Mouse (Mus musculus): ENCODE measurements around the gene Nkx3-2.
A peak's percentile ranks its signal among the peaks of the same experiment; 100 is the strongest.

Gene Nkx3-2

DNA sequence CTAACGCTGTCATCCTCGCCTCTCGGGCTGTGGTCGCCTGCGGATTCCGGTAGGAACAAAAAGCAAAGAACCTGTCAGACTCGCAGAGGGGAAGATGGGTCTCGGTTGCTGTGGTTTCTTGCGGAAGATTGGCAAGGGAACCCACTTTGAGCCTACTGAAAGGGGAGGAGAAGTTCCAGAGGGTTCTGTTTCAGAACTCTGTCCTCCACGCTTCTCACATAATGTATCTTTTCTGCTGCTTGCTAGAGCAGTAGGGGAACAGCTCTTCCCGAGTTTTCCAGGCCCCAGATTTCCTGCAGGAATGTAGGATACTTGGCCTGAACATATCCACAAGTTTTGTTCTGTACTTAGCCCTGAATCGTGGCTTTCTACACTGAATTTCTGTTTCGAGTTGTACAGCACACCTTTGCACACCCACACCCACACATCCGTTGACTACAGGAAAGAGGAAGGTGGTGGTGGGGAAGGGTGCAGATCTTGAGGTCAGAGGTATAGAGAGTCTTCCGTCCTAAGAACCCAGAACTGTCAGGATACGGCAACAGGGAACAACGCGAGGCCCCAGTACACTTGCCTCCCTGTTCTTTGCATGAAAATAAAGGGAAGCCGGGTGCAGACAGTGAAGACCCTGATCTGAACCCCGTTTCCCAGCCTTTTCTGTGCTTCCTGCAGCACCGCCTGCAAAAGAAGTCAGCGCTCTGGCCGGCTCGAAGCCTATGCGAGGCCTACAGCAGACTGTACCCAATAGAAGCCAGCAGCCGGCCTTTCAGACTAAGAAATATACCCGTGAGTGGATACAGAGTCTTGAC lies 2.0 kb downstream of the Nkx3-2 start:
- peak; percentile 15; the same call in 1 of the 2 replicates for ATAC-seq (ENCODE audit: low TSS enrichment)

DNA sequence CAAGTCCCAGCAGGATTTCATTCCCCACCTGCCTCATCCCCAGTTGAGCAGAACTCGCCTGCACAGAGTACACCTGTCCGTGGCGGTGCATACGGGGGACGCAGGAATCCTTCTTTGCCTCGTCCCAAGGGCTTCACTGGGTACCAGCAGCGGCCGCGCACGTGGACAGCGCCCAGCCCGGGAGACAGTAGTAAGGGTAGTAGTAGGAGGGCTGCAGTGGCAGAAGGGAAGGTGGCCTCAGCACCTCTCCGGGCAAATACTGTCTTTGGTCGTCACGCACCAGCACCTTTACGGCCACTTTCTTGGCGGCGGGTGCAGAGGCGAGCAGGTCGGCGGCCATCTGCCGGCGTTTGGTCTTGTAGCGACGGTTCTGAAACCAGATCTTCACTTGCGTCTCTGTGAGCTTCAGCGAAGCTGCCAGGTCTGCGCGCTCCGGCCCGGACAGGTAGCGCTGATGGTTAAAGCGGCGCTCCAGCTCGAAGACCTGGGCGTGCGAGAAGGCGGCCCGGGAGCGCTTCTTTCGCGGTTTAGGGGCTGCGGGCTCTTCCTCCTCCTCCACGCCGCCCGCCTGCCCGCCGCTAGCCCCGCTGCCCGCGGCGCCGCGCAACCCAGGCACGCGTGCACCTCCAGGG lies 2.7 kb downstream of the Nkx3-2 start:
- 0 out of 2 replicates have a peak, but pooled peaks have one; percentile 16 for ATAC-seq (ENCODE audit: low TSS enrichment)

GRCm38 (mm10) chr5:41760831-41761508 lies 3.3 kb downstream of the Nkx3-2 start:
- no peak for ATAC-seq (ENCODE audit: low TSS enrichment)

GRCm38 (mm10) chr5:41760071-41760470 lies 4.2 kb downstream of the Nkx3-2 start:
- ATAC-seq (ENCODE audit: low TSS enrichment), result no peak

GRCm38 (mm10) chr5:41758671-41759639 lies 5.3 kb downstream of the Nkx3-2 start:
- no peak for ATAC-seq (ENCODE audit: low TSS enrichment)

DNA sequence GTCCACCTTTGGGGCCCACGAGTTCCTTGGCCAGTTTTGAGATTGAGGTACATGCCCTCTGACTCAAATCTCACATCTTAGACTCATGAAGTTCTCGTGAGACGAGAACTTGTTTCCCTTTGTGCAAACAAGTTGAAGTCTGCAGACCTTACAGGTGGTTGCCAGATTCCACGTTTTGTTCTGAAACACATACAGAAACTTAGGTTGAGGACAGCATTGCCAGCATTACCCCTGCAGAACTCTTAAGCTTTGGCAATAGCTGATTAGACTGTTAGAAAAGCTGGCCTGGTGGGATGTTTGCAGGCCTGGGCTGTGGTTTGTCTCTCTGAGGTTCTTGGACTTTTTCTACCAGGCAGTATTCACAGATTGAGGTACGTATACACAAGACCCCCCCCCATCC lies 7.0 kb downstream of the Nkx3-2 start:
- no peak for ATAC-seq (ENCODE audit: low TSS enrichment)

DNA sequence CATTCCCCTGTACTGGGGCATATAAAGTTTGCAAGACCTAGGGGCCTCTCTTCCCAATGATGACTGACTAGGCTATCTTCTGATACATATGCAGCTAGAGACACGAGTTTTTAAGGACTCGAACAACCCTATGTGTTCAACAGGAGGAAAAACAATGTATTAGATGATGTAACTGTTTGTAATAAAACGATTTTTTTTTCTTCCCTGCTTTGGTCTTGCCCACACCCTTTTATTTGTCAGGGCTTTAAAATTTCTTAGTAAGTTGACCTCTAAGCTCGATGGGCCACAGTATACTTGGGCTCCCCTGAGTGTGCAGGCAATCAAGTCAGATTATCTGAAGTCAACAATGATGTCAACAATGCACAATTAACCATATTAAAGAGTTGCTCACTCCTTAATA lies 7.9 kb downstream of the Nkx3-2 start:
- ATAC-seq (ENCODE audit: low TSS enrichment), result no peak

DNA sequence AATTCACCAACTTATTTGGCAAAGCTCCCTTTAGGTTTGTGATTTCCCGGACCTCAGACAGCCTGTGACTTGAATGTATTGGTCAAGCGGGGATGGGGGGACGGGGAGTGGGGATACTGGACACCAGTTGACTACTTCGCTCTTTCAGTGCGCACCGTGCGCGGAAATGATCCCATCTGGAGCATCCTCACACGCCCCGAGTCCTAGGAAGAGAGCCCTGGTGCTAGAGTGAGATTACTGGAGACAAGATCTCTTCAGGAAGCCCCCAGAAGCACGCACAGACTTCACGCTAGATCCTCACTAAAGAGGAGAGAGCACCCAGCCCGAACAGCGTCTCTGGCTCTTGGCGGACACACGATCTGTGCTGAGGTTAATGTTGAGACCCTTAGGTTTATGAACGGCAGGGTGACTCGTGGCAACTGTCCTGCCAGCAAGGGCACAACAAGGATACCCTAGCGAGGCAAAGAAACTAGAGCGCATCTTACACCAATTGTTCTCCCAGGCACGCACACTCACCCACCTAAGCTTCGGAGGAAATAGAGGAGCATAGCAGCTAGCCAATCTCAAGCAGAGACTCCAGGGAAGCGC lies 8.8 kb downstream of the Nkx3-2 start:
- ATAC-seq (ENCODE audit: low TSS enrichment), result no peak

DNA sequence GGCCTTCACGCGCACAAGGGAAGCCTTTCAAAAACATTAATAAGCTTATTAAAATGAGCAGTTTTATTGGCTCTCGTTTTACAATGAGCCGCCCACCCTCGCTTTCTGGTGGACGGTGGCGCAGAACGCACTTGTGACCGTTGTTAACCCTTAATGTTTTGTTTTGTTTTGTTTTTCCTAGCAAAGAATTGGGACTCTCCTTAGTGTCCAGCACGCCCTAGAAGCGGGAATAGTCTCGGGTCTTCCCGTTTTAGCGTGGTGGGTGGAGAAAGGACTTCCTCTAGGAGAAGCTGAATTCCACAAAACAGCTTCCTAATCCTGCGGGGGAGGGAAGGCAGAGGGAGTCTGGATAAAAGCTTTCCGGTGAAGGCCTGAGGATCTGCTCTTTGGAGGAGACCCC lies 9.5 kb downstream of the Nkx3-2 start:
- ATAC-seq (ENCODE audit: low TSS enrichment), result no peak

DNA sequence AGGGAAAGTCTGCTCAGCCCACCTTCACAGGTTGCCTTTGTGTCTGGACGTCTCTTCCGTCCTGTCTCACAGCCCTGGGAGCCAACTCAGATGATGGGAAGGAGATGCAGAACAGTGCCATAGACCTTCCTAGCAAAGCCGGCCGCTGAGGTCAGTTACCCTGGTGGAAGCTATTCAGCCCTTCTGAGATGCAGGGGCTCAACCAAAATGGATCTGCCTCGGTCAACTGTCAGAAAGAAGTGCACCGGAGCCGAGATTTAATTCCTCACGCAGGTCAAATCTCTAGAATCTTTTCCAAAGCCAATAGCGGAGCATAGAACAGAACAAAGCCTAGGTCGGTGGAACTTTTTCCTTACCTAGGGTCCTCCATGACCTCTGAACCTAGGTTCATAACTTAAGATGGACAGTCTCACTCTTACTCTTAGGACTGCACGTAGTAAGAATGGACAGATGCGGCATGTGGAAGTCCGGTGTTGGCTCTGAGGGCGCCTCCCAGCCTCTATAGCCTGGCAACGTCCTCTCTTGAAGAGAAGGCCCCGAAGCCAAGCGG lies 10.0 kb downstream of the Nkx3-2 start:
- no peak for ATAC-seq (ENCODE audit: low TSS enrichment)

DNA sequence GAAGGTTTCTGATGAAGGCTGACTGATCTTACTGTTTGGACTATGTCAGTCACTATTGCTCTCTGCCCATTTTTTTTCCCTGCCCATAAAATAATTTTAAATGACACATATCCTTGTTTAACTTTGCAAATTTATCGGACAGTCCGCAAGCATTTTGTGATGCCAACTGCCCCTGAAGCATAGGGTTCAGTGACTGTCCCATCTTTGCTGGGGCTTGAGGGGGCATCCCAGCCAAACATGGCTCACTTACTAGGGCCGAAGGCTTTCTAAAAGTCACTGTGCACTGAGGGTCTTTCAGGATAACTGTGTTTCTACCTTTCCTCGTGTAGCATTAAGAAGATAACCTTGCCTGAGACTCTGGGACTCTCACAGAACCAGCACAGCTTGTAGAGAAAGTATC lies 11.6 kb downstream of the Nkx3-2 start:
- ATAC-seq (ENCODE audit: low TSS enrichment), result no peak

DNA sequence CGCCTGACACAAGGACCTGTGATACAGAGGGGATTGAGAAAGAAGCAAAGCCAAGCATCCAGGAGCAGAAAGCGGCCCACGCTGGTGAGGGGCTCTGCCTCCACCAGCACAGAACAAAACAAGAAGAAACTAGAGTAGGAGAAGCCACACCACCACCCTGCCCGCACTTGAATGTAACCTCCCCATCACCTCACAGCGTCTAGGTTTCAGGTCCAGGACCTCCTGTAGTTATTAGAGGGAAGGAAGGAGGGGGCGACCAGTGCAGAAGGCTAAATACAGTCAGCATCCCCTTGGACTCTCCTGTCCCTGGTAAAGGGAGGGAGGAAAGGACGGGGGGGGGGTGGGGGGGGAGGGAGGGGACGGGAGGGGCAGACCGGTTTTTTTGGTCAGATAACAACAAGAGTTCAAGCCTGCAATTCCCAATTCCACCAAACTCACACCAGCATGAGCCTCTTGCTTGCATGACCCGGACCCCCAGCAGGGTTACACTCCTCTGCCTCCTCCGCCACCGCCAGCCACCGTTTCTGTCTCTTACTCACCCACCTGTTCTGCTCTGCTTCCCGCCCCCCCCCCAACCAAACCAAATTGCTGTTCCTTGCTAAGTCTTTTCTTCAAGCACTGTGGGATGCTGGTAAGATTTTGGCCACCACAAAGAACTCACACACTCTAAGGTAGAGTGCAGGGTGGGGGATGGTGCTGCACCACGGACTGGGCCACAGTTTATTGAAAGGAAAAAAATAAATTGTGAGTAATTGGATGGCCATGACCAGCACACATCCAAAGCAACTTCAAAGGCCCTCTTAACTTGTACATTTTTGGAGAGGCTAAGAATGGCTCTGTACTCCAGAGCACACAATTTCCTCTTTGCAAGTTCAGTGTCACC lies 19.2 kb downstream of the Nkx3-2 start:
- no peak for ATAC-seq (ENCODE audit: low TSS enrichment)

DNA sequence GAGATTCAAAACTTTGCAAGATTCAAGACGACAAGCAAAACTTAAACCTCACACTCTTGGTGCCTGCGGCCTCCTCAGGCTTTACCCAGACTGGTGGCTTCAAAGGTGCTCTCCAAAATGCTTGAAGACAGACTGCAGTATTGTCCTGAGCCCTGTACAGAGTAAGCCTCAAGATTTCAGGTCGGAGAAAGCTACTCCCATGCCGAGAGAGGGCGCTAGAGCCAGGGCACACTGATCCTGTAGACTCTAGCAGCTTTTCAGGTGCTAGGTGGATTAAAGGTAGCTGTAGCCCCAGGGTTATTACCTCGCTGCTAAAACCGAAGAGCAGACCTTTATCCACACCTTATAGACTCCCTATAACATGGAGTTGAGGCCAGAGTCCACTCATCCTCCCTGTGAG lies 20.1 kb downstream of the Nkx3-2 start:
- no peak for ATAC-seq (ENCODE audit: low TSS enrichment)

DNA sequence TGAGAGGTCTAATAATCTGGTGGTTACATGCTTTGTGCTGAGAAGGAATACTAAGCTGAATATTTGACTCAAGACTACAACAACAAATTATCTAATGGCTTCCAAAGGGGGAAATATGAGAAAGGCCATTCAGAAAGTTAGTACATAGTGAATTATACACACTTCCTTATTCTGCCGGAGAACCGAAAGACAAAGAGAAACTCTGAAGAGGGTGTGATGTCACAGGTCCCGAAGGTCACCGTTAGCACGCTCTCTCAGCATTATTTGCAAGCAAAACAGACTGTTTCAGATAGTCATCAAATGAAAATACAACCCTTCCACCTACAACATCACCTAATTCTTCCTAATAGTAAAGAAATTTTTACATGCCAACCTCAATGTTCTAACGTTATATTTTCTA lies 25.5 kb downstream of the Nkx3-2 start:
- no peak for ATAC-seq (ENCODE audit: low TSS enrichment)

DNA sequence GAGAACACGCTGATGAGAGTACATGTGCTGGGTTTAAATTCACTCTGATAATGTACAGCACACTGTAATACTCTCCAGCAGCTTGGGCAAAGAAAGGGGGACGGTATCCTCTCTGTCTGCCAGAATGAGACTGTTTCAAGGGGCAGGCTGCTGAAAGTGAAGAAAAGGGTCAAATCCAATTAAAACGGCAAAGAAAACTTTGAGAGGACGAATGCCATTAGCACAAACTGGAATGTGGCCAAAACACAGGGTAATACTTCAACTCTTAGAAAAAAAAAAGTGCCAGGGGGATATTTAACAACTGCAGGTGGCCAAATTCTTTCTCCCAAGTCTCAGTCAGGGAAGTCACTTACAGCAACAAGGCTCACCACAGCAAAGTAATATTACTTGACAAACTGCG lies 27.3 kb downstream of the Nkx3-2 start:
- no peak for ATAC-seq (ENCODE audit: low TSS enrichment)

DNA sequence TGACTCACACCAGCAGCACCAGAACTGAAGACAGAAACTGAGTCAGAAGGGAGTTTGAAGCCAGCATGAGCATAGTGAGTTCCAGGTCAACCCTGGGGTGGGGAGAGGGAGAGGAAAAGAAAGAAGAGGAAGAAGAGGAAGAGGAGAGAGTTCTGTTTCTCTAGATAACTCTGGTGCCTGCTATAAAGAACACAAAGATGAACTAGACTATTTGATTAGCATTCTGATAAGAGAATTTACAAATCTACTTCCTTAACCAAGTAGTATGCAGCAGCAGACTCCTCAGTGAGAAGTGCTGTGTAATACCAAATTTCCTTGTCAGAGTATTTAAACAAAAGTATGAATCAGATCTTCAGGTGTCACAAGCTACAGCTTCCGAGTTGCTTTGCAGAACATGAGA lies 37.3 kb downstream of the Nkx3-2 start:
- ATAC-seq (ENCODE audit: low TSS enrichment), result no peak

DNA sequence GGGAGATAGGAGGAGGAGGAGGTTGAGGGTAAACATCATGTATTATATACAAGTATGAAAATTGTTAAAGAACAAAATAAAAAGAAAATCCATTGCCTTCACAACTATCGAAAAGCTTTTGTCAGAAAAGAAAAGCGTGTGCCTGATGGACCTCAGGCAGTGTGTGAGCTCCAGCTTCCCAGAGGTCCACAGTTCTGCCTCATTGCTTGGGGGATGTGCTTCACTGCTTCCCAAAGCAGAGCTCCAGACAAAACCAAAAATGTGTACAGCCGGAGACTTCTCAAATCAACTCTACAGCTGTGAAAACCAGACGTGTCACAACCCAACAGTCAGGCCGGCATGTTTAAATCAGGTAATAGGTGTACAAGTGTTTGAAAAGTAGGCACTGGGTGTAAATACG lies 38.7 kb downstream of the Nkx3-2 start:
- ATAC-seq (ENCODE audit: low TSS enrichment), result no peak

Measured in frontal cortex, adult (tissue).